Mouse (Mus musculus) megakaryocyte-erythroid progenitor cell, adult 5-6 weeks (primary cell): ENCODE results near the gene Igf2bp2. TPM values are rescaled to one million over a fixed set of nuclear protein-coding genes. Genes with fewer than 3 reads are reported as not detected.

ENCODE experiments used
- ATAC-seq: replicated peaks from 2 replicates; pipeline ENCODE4 v1.8.0; 2016; ENCODE audit warnings: mild to moderate bottlenecking, inconsistent platforms; ENCODE audit not compliant: severe bottlenecking, poor library complexity, low FRiP score, low TSS enrichment
- total RNA-seq, 2 experiments: library from RNA; stranded (forward) in 1 of 2; stranded (reverse) in 1 of 2; fragments of 200-1000, 215-1000 nt in 1 of 2; fragments of >200 nt in 1 of 2; fragmentation: Nextera tagmentation in 1 of 2; gene quantifications; 2 replicates each; pipeline ENCODE4 v1.2.3; 2014 to 2017

The Igf2bp2 gene
- total RNA-seq, 2 experiments from 2014 or later, result 1.0 TPM; not detected in 1

DNA sequence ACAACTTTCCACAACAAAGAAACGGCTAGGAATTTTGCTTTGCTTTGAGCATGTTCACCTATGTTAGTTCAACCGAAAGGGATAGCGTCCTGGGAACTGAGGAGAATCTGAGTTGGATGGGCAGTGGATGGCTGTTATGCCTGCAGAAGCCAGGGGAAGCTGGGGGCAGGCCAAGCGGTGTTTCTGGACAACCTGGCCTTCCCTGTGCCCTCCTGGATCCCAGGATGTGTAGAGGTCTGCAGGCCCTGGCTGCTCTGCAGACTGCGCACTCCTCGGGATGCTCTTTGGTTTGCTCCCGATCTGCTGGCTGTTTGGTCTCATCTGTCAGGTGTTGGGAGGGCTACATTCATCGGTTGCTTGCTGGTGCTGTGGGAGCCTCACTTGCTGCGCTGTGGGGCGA lies 102.7 kb downstream of the Igf2bp2 start:
- ATAC-seq, result no peak

DNA sequence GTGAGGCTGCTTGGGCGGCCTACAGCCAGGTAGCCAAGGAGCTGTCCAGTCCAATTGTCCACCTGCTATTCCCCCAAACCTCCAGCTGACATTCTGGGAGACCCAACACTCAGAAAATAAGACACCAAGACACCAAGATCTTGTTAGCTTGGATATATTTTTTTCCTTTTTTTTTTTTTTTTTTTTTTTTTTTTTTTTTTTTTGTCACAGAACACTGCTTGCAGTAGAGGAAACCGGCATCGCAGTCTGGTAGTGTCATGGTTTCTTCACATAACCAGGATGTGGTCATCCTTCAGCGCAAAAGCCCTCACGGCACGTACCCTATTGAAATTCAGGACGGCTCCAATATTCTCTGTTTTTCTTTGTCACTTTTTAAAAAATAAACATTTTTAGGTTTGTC lies 104.2 kb downstream of the Igf2bp2 start:
- no peak for ATAC-seq

DNA sequence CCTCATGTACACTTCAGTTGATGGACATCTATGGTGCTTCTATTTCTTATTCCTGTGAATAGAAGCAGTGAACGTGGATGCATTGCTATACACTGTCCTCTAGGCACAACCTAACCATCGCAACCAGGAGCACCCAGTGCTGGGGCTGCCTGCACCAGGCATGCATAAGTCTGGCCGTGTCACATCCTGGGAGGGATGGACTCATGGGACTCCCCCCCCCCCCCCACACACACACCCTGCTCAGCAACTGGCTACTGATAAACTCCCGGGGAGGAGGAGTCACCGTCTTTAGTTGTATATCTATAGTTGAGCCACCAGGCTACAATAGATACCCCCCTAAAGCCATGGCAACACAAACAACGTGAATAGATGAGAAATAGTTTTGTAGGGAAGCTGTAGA lies 105.6 kb downstream of the Igf2bp2 start:
- peak; percentile 86 for ATAC-seq

DNA sequence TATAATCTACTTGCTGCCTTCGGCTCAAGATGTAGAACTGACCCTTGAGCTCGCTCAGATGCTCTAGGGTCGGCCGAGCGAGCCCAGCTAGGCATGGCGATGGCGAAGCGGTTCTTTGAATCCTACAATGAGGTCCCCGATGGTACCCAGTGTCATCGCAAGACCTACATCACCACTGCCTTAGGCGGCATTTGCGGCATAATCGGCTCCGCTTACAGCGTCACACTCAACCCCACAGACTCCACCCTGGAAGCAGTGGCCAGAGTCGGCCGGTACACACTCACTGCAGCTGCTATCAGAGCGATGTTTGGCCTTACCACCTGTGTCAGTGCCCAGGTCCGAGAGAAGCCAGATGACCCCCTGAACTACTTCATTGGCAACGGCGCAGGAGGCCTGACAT lies 109.7 kb downstream of the Igf2bp2 start:
- no peak for ATAC-seq

DNA sequence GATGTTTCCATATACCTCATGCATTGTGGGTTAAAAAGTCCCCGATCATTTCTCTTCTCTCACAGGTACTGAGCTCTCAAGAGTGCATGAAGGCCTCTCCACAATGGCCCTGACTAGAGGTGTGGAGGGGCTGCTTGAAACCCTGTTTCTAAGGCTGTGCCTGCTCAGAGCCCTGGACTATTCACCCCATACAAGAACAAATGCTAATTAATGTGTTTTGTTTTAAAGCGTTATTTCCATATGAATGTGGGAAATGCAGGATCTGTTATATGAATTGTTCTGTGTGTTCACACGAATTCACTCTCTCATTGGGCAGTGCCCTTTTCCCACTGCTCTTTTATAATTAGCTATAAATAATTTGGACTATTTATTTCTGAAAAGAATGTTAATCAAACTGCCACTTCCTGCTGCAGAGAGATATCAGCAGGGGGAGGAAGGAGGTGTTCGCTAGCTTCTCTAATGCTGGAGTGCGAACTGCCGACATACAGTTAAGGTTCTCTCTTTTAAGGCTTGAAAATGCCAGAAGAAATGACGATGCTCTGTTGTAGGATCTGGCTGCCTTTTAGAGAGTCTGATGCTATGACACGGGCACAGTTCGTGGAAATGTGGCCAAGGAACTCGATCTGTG lies 116.2 kb downstream of the Igf2bp2 start:
- 0 out of 2 replicates have a peak, but pooled peaks have one; percentile 41 for ATAC-seq

DNA sequence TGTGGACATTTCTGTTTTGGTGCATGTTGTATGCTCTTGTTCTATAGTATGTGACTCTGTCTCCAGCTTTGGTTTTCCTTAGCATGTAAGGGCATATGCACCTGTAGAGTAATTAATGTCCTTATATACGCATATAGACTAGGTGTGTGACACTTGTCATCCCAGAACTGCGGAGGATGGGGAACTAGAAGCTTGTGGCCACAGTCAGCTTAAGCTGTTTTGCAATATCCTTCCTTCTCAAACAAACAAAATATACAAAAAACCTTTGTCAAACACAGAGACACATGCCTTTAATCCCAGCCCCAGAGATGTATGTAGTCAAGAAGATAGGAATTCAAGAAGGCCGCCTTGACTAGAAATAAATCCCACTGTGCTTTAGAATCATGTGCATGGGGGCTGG lies 117.2 kb downstream of the Igf2bp2 start:
- ATAC-seq, result no peak

DNA sequence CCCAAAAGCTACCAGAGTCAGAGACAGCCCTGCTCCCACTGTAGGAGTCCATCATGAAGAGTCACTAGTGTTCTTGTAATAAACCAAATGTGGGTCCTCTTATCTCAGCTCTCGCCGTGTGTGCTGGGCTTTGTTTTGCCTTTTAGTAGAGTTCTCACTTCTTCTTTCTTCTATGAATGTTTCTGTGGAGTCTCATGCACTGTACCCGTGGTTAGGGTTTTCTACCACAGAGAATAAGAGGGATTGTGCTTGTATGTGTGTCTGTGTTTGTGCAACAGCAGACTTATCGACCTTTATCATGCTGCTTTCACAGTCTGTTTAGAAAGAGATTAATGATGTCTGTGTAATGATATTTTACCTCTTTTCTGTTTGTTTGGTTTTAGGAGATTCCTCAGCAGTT lies 119.3 kb downstream of the Igf2bp2 start:
- ATAC-seq, result no peak

DNA sequence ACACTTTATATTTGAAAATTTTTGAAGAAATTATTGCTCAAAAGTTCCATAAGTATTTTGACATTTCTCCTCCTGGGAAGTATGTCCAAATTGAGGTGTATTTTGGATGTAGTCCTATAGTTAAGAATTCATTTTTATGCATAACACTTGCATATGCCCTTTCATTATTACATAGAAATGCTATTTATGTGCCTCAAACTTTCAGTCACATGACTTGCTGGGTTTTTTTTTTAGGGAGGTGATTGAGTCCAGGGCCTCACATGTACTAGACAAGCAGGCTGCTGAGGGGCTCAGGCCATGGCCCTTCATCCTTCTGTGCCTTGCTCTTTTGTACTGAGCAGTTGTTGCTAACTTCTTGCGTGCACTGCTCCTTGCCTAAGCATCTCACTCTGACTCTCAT lies 123.1 kb downstream of the Igf2bp2 start:
- no peak for ATAC-seq

DNA sequence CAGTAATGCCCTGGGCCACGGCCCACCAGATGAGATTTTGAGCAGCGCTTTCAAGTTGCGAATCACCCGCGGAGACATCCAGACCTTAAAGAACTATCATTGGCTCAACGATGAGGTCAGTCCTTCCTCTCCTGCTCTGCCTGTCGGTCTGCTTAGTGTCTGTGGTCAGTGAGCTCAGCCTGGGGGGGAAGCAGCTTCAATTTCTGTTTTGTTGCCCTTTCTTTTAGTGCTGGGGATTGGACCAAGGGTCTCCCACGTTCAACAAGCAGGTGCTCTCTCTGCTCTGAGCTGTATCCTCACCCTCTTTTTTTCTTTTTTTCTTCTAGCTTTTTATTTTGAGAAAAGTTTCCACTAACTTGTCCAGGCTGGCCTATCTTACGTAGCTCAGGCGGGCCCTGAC lies 124.5 kb downstream of the Igf2bp2 start:
- no peak for ATAC-seq

DNA sequence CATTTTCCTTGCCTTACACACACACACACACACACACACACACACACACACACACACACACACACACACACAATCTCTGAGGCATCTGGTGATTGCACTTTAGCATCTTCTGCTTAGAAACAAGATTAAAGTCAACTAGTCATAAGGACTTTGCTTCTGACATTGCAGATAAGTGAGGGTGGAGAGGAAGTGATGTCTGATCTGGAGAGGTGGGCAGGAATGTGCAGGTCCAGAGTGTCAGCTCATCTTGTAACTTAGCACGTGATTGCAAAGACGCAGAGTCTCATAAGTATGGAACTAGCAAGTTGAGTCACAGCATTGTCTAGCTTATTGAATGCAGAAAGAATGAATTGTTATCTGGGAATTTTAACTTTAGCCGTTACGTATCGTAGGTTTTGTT lies 135.6 kb downstream of the Igf2bp2 start:
- no peak for ATAC-seq

DNA sequence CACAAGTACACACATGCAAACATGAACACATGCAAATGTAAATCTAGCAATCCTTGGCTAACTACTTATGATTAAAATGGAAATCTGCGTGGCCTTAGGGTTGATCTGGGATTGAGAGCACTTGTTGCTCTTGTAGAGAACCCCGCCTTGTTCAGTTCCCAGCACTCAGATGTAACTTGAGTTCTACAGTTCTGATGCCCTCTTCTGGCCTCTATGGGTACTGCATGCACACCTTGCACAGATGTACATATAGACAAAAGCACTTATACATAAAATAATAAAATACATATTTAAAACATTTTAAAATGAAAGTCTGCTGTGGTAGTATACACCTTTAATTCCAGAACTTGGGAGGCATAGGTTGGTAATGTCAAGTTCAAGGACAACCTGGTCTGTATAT lies 141.0 kb downstream of the Igf2bp2 start:
- 0 out of 2 replicates have a peak, but pooled peaks have one; percentile 44 for ATAC-seq

DNA sequence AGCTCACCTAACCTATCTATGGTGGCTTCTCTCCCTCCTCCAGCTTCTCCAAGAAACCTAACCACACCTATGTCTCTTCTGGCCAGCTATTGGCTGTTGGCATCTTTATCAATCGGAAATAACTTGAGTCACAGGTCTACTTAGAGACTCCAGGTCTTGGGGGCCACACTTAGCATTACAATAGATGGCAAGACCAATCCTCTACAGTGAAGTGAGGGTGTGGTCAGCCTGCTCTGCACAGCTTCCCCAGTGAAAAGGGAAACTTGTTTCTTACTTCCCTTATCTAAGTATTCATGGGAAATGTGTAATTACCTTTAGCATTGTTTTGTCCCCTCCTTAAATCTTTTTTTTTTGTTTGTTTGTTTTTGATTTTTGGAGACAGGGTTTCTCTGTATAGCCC lies 147.5 kb downstream of the Igf2bp2 start:
- no peak for ATAC-seq

DNA sequence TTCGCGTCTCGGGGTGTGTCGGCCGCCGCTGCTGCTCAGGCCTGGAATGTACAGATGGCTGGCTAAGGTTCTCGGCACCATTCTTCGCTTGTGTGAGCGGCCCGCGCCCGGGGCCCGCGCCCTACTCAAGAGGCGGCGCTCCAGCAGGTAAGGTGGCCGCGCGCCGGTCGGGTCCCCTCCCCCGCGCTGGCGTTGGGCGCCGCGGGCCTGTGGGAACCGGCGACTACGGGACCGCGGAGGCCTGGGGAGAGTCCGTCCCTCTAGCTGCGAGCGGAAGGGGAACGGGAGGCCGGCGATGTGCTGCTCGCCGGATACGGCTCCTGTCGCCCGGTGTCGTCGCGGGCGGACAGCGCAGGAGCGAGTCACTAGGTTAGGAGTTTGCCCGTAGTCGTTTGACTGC lies 153.5 kb downstream of the Igf2bp2 start:
- peak; percentile 28; the same call in 1 of the 2 replicates for ATAC-seq

DNA sequence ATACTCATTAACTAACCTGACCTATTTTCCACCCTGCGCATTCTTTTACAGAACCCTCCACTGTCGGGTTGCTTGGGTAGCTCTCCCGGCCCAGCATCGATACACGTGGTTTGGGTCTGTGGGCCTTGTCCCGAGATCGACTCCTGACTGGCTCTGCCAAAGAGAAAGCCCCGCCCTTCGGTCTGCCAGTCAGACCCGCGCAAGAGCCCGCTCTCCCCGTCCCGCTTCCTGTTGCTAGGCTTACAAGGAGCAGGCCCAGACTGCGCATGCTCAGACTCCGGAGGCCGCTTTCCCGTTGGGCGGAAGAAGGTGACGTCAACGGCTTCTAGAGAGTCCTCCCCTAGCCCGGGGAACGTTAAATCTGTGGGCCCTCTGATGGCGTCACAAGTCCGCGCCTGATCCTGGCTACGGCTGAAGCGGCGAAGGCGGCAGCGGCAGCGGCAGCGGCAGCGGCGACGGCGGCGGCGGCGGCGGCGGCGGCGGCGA lies 154.0 kb downstream of the Igf2bp2 start, which contains the start of gene Senp2:
Gene Senp2, plus strand, starts transcription at position 386 of the 486 bp plus-strand sequence.
- ATAC-seq, result peak; percentile 99

Other genes starting within 250 kb of the Igf2bp2 start
- gene Tmem41a, start 215.7 kb downstream of the Igf2bp2 start, total RNA-seq (2014; fragmentation: Nextera tagmentation), result 48.2 and 54.8 TPM in 2 replicates
- 15.9 and 39.1 TPM in 2 replicates for gene Tmem41a, start 215.7 kb downstream of the Igf2bp2 start, total RNA-seq (2017)
- gene Liph, start 167.6 kb downstream of the Igf2bp2 start, total RNA-seq (2014; fragmentation: Nextera tagmentation), result 0.40 TPM in 1 of 2 replicates, not detected in the other
- gene Liph, start 167.6 kb downstream of the Igf2bp2 start, total RNA-seq (2017), result 0.11 TPM in 1 of 2 replicates, not detected in the other
- 54.3 and 57.0 TPM in 2 replicates for gene Senp2, start 153.8 kb downstream of the Igf2bp2 start, total RNA-seq (2014; fragmentation: Nextera tagmentation)
- gene Senp2, start 153.8 kb downstream of the Igf2bp2 start, total RNA-seq (2017), result 50.2 and 52.0 TPM in 2 replicates
- 286 and 294 TPM in 2 replicates for gene Tra2b, start 102.7 kb upstream of the Igf2bp2 start, total RNA-seq (2014; fragmentation: Nextera tagmentation)
- gene Tra2b, start 102.7 kb upstream of the Igf2bp2 start, total RNA-seq (2017), result 749 and 863 TPM in 2 replicates